Mouse (Mus musculus) lung, embryonic 16.5 days (tissue): ENCODE data around the gene Nfx1. TPM values are rescaled to one million over a fixed set of nuclear protein-coding genes. Genes with fewer than 3 reads are reported as not detected.
A peak's percentile ranks its signal among the peaks of the same experiment; 100 is the strongest.

ENCODE experiments used
- ATAC-seq: fragments of 200-750 bp; cut with Nextera tagmentation; 2 replicates; pipeline ENCODE4 v1.8.0; 2017; ENCODE audit warnings: low read depth, mild to moderate bottlenecking, moderate library complexity
- H3K27ac ChIP-seq: fragments of 300-500 bp; sonication (generic); 2 replicates; pipeline ENCODE4 v1.5.1; 2014; ENCODE audit warnings: mild to moderate bottlenecking, control low read depth, low read length
- H3K27me3 ChIP-seq: fragments of 300-500 bp; sonication (generic); 2 replicates; pipeline ENCODE4 v1.6.1; 2014; ENCODE audit warnings: low read depth, low read length, mixed read lengths; ENCODE audit not compliant: control insufficient read depth, insufficient read depth
- H3K36me3 ChIP-seq: fragments of 300-500 bp; sonication (generic); 2 replicates; pipeline ENCODE4 v1.6.1; 2014; ENCODE audit warnings: low read length; ENCODE audit not compliant: control insufficient read depth, insufficient read depth
- H3K4me1 ChIP-seq: fragments of 300-500 bp; sonication (generic); replicated peaks from 2 replicates; pipeline ENCODE4 v1.6.1; 2014; ENCODE audit warnings: low read length, mixed read lengths; ENCODE audit not compliant: control insufficient read depth, insufficient read depth
- H3K4me2 ChIP-seq: fragments of 300-500 bp; sonication (generic); 2 replicates; pipeline ENCODE4 v1.6.1; 2014; ENCODE audit warnings: low read depth, low read length, control low read depth
- H3K4me3 ChIP-seq: fragments of 300-500 bp; sonication (generic); 2 replicates; pipeline ENCODE4 v1.5.1; 2014; ENCODE audit warnings: mild to moderate bottlenecking, low read length, control low read depth
- H3K9ac ChIP-seq: fragments of 300-500 bp; sonication (generic); 2 replicates; pipeline ENCODE4 v1.6.1; 2014; ENCODE audit warnings: low read length, control low read depth
- H3K9me3 ChIP-seq: fragments of 300-500 bp; sonication (generic); 2 replicates; pipeline ENCODE4 v1.6.1; 2016; ENCODE audit warnings: low read length; ENCODE audit not compliant: control insufficient read depth
- WGBS: fragments of 180-500 bp; shearing (Covaris S2); extraction: QIAGEN DNeasy Blood & Tissue Kit; methylation state at CpG from one replicate; pipeline ENCODE4 v1.1.7; 2014; 5-methylcytosine and 5-hydroxymethylcytosine counted together
- polyA plus RNA-seq: library from polyadenylated mRNA; unstranded; fragments of >200 nt; fragmentation: Nextera tagmentation; extraction: Ambion mirVana; gene quantifications from 2 replicates; pipeline ENCODE4 v1.2.1, GENCODE M21; 2015

Gene Nfx1
- polyA plus RNA-seq, 1 experiment from 2014 or later: 91.7 TPM

DNA sequence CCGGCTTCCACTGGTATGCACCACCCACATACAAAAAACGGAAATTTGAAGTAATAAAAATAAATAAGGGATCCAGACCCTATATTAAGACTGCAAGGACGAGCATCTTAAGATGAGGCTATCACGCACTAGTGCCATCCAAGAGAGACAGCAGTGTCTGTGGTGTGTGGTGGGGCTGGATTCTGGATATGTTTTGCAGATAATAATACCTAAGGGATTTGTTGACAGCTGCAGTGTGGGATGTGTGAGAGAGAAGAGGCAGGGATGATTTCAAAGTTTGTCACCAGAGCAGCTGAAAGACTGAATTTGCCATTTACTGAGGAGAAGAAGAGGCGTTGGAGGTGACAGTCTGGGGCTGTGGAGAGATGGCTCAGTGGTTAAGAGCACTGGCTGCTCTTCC lies 58.7 kb downstream of the Nfx1 start:
- no peak overlapping the region for H3K9ac ChIP-seq

DNA sequence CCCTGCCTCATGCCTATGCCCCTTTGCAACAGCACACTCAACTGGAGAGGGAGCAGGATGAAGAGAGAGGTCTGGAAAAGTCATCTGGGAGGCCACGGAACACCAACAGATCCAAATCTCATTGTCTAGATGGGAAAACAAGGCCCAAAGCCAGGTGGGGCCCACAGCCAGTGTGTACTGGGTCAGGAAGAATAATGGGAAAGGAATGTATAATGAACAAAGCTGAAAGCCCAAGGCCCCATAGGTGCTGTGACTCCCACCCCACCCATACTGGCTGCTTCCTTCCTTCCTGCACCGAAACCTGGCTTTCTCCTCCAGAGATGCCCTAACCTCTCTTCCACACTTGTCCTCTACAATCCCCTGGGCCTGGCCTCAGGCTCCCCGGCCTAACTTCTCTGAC lies 60.5 kb downstream of the Nfx1 start:
- H3K4me2 ChIP-seq: no peak overlapping the region
- 71% methylated on average over 3 of the region's 3 CpGs for WGBS
- H3K9me3 ChIP-seq: no peaks in the 10 kb centered on the region
- no peak for ATAC-seq
- H3K36me3 ChIP-seq: peaks cover 2% of the 10 kb centered on the region
- no peaks in the 10 kb centered on the region for H3K27me3 ChIP-seq
- H3K4me3 ChIP-seq: no peak overlapping the region
- H3K9ac ChIP-seq: no peak overlapping the region
- no peak overlapping the region for H3K27ac ChIP-seq
- no peaks in the 10 kb centered on the region for H3K4me1 ChIP-seq

More for the DNA sequence above, 58.7 kb downstream of the Nfx1 start:
- no peak for ATAC-seq
- H3K9me3 ChIP-seq: no peaks in the 10 kb centered on the region
- no peak overlapping the region for H3K27ac ChIP-seq
- no peak overlapping the region for H3K4me3 ChIP-seq
- 81% methylated on average over 5 of the region's 5 CpGs for WGBS
- no peak overlapping the region for H3K4me2 ChIP-seq
- no peaks in the 10 kb centered on the region for H3K27me3 ChIP-seq
- peaks cover 5% of the 10 kb centered on the region for H3K36me3 ChIP-seq
- no peaks in the 10 kb centered on the region for H3K4me1 ChIP-seq

DNA sequence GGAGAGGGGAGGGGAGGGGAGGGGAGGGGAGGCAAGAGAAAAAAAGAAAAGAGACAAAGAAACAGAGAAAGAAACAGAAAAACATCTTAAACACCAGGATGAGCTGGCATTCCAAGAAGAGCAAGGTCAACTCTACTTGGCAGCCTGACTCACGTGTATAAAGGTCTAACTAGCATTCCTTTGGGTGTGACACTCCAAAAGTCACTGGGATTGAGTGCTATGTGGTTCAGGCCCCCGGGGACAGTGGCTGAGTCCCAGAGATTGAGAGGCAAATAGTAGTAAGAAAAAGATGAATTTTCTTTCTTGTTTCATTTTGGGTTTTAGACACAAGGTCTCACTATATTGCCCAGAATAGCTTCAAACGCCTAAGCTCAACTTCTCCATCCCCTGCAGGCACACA lies 67.2 kb downstream of the Nfx1 start:
- H3K36me3 ChIP-seq: no peaks in the 10 kb centered on the region
- H3K4me2 ChIP-seq: no peak overlapping the region
- WGBS: 42% methylated on average over 3 of the region's 3 CpGs
- H3K9me3 ChIP-seq: no peaks in the 10 kb centered on the region
- no peaks in the 10 kb centered on the region; the same call in 1 of the 2 replicates for H3K4me1 ChIP-seq
- ATAC-seq: no peak
- no peak overlapping the region for H3K27ac ChIP-seq
- no peak overlapping the region for H3K4me3 ChIP-seq
- H3K9ac ChIP-seq: no peak overlapping the region
- H3K27me3 ChIP-seq: no peaks in the 10 kb centered on the region

DNA sequence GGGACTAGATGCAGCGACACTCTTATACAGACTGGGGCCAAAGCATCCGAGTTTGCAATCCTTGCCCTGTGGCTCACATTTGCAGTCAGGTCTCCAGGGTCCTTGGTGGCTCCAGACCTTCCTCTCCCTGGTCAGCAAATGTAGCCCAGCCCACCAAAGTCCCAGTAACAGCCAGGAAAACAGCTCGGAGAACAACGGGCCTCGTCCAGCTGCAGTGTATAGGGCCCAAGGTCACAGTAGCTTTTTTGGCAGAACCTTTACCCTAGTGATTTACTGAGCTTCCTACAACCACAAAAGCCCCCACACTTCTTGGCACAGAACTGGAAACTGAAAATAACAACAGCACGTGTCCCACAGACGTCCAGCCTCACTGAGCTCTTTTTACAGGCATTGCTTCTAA lies 70.3 kb downstream of the Nfx1 start:
- peak; percentile 88 for ATAC-seq
- Histone ChIP-seq H3K36me3 (no peaks in the 10 kb centered on the region), H3K27ac (no peak overlapping the region), H3K4me2 (no peak overlapping the region), H3K27me3 (no peaks in the 10 kb centered on the region), H3K4me1 (no peaks in the 10 kb centered on the region; the same call in 1 of the 2 replicates), H3K4me3 (no peak overlapping the region), H3K9ac (no peak overlapping the region), H3K9me3 (no peaks in the 10 kb centered on the region)
- WGBS: 48% methylated on average over 7 of the region's 7 CpGs

DNA sequence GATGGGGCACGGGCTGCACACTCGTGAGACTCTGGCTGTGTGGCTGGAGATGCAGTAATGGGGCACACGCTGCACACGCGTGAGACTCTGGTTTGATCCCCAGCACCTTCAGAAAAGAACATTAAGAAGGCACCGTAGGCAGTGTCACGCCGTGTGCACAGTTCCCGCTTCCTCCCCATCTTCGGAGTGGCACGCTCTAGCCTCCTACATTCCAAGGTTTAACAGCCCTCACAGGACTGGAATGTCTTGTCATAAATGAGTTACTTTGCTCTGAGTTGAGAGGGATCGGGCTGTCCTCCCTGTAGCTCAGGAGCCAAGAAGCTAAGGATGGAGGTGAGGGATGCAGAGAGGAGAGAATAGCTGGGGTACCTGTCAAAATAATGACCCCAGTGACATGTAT lies 72.2 kb downstream of the Nfx1 start:
- H3K4me2 ChIP-seq: no peak overlapping the region
- 65% methylated on average over 12 of the region's 12 CpGs for WGBS
- no peak for ATAC-seq

DNA sequence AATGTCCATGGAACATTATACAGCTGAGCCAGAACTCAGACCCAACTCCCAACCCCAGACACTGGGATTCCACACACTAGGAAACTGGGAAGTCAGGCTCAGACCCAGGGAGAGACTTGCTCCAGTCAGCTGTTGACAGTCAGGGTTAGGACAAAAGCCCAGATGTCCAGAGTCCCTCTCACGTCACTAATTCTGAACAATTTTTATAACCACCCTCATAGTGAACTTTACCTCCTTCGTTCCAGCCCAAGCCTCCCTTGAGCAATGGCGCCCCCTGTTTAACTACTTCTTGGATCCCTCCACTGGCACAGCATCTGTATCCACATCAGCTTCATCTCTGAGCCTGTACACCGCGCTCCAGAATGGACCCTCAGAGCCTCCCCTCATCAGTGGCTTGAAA lies 73.3 kb downstream of the Nfx1 start:
- Histone ChIP-seq H3K4me3 (no peak overlapping the region), H3K4me2 (no peak overlapping the region), H3K9me3 (no peaks in the 10 kb centered on the region), H3K27ac (no peak overlapping the region), H3K27me3 (no peaks in the 10 kb centered on the region), H3K36me3 (no peaks in the 10 kb centered on the region), H3K4me1 (no peaks in the 10 kb centered on the region; the same call in 1 of the 2 replicates), H3K9ac (no peak overlapping the region)
- ATAC-seq: no peak
- WGBS: 78% methylated on average over 5 of the region's 5 CpGs

More for the DNA sequence above, 72.2 kb downstream of the Nfx1 start:
- Histone ChIP-seq H3K9me3 (no peaks in the 10 kb centered on the region), H3K36me3 (no peaks in the 10 kb centered on the region), H3K9ac (no peak overlapping the region), H3K4me1 (no peaks in the 10 kb centered on the region; the same call in 1 of the 2 replicates), H3K27me3 (no peaks in the 10 kb centered on the region), H3K4me3 (no peak overlapping the region), H3K27ac (no peak overlapping the region)

GRCm38 (mm10) chr4:41045288-41045687 lies 74.6 kb downstream of the Nfx1 start:
- ATAC-seq: no peak

DNA sequence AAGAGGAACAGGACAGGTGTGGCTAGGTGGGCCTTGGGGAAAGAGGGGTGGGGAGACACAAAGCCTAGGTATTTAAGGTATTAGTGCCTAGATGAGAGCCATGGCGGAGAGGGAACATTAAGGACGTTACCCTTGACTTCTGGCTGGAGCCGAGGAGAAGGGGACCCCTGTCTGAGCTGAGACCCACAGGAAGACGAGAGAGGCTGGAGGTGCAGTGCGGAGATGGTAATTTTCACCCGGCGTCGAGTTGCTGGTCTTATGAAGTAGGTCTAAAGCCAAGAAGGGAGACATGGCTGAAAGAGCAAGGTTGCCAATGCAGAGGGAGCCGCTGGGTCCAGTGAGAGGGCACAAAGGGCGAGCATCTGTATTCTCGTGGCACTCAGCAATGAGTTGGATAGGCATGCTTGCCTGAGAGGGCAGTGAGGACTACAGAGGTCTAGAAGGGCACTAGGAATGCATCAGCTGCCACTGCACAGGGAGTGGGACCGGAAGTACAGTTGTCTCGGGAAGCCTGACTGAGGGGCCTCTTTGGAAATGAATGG lies 75.6 kb downstream of the Nfx1 start:
- Histone ChIP-seq H3K4me2 (no peak overlapping the region), H3K36me3 (no peaks in the 10 kb centered on the region), H3K27me3 (no peaks in the 10 kb centered on the region), H3K27ac (no peak overlapping the region), H3K4me1 (no peaks in the 10 kb centered on the region; the same call in 1 of the 2 replicates), H3K9ac (no peak overlapping the region), H3K9me3 (no peaks in the 10 kb centered on the region), H3K4me3 (no peak overlapping the region)
- 64% methylated on average over 13 of the region's 13 CpGs for WGBS
- ATAC-seq: no peak

More at GRCm38 (mm10) chr4:41045288-41045687, 74.6 kb downstream of the Nfx1 start:
- no peak overlapping the region for H3K9ac ChIP-seq
- no peak overlapping the region for H3K4me2 ChIP-seq
- H3K4me3 ChIP-seq: no peak overlapping the region
- H3K27ac ChIP-seq: no peak overlapping the region
- no peaks in the 10 kb centered on the region for H3K36me3 ChIP-seq
- no peaks in the 10 kb centered on the region for H3K27me3 ChIP-seq
- no peaks in the 10 kb centered on the region; the same call in 1 of the 2 replicates for H3K4me1 ChIP-seq
- WGBS: 52% methylated on average over 3 of the region's 3 CpGs
- no peaks in the 10 kb centered on the region for H3K9me3 ChIP-seq

GRCm38 (mm10) chr4:41047524-41048271 lies 77.0 kb downstream of the Nfx1 start, which contains the start of gene Aqp7:
Gene Aqp7 (minus strand): TSS chr4:41048139.
- Histone ChIP-seq H3K4me1 (no peaks in the 10 kb centered on the region), H3K4me2 (no peak within 1 kb of the TSS), H3K27ac (no peak within 1 kb of the TSS), H3K9me3 (no peaks in the 10 kb centered on the region), H3K9ac (no peak within 1 kb of the TSS), H3K36me3 (no peaks in the 10 kb centered on the region), H3K27me3 (no peaks in the 10 kb centered on the region), H3K4me3 (no peak within 1 kb of the TSS)
- 25% methylated on average over 9 of the region's 9 CpGs for WGBS
- no peak for ATAC-seq
